Comparison of ENCODE assay signal across 12 mouse cellular contexts in the genomic region with DNA sequence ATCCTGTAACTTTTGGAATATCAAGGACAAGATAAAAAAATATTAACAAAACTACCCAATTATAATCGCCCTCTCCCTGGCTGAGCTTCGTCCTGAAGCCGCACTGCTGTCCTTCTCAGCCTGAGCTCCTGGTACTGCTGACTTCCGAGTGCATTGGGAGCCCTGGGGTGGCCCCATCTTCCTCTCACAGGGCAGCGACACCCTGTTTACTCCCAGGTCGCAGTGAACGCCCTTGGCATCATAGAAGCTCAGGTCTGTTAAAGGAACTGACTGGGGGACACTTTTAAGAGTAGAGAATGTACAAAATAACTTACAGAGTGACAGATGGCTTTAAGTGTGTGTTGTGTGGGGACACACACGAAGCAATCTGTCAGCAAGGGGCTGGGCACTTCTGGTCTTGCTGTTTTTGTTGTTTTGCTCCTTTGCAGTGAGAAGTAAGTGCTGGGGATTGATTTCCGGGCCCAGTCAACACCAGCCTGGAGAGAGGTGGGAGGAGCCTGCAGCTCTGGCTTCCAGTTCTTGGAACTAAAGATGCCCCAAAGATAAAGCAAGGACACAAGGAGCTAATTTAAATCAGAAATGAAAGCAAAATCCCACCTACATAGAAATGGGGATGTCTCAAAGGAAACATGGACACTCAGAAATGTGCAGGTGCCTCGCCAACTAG. TPM values are rescaled to one million over a fixed set of nuclear protein-coding genes. Genes with fewer than 3 reads are reported as not detected.
DNase-seq lines count a peak whose midpoint lies in the region; ATAC-seq and TF ChIP-seq lines count a peak whose summit lies in the region.
"Had no signal": no experiment of that assay in that cellular context is flagged by ENCODE, and none has a peak within 500 bp of the region (broad histone marks: within the 10 kb centered on the region; RNA-seq: fewer than 3 reads in every experiment).

No protein-coding gene starts in this region.

- 60% methylated on average over 10 of the region's 10 CpGs for whole genome bisulfite sequencing in limb, embryonic 13.5 days
- 58% methylated on average over 10 of the region's 10 CpGs for WGBS in limb, embryonic 10.5 days
- WGBS in liver, embryonic 14.5 days (ENCODE audit: insufficient replicate concordance) = 58% methylated on average over 10 of the region's 10 CpGs
- 57% methylated on average over 10 of the region's 10 CpGs for WGBS in stomach, embryonic 15.5 days

- peak; percentile 35 for DNase-seq in adrenal gland, adult 2 months
- DNase-seq in adrenal gland, adult 18-20 months (ENCODE audit: low spot score in 2 of 2) = no peak
- no peak for DNase-seq in limb, embryonic 10.5 days (ENCODE audit: low spot score)
- no peak for DNase-seq in liver, embryonic 14.5 days (ENCODE audit: low read depth in 3 of 3, low spot score in 3 of 3)
- no peak for DNase-seq in cerebellum, postnatal 36 days
- DNase-seq: adrenal gland, adult 8-10 months; heart, adult 11 months; thymus, postnatal 14 days had no signal

- no peak for ATAC-seq in limb, embryonic 13.5 days (ENCODE audit: low FRiP score, low read depth)
- peak; percentile 69 for ATAC-seq in liver, embryonic 14.5 days (ENCODE audit: insufficient read depth)
- no peak for ATAC-seq in stomach, embryonic 15.5 days (ENCODE audit: insufficient read depth, low FRiP score, low read depth)
- ATAC-seq in cerebellum, adult (ENCODE audit: insufficient number of reproducible peaks, low FRiP score, low TSS enrichment) = no peak

- H3K27me3 ChIP-seq in limb, embryonic 13.5 days = no peaks in the 10 kb centered on the region
- no peaks in the 10 kb centered on the region for H3K27me3 ChIP-seq in limb, embryonic 10.5 days (ENCODE audit: low read depth, poor library complexity, severe bottlenecking)
- no peaks in the 10 kb centered on the region for H3K27me3 ChIP-seq in liver, embryonic 14.5 days (ENCODE audit: control insufficient read depth, insufficient read depth, low read length)
- H3K27me3 ChIP-seq in stomach, embryonic 15.5 days (replicated peaks) = no peaks in the 10 kb centered on the region
- H3K27me3 ChIP-seq: midbrain, embryonic 12.5 days had no signal

- no peak overlapping the region for H3K4me2 ChIP-seq in limb, embryonic 13.5 days (replicated peaks)
- no peak overlapping the region; the same call in 1 of the 2 replicates for H3K4me2 ChIP-seq in liver, embryonic 14.5 days (ENCODE audit: low read depth)
- no peak overlapping the region for H3K4me2 ChIP-seq in stomach, embryonic 15.5 days
- H3K4me2 ChIP-seq: midbrain, embryonic 12.5 days had no signal

- H3K9me3 ChIP-seq in limb, embryonic 13.5 days = no peaks in the 10 kb centered on the region
- H3K9me3 ChIP-seq in limb, embryonic 10.5 days (replicated peaks) = no peaks in the 10 kb centered on the region
- H3K9me3 ChIP-seq in liver, embryonic 14.5 days (ENCODE audit: control insufficient read depth, low read length) = no peaks in the 10 kb centered on the region
- H3K9me3 ChIP-seq in stomach, embryonic 15.5 days = no peaks in the 10 kb centered on the region
- H3K9me3 ChIP-seq: midbrain, embryonic 12.5 days had no signal

- no peak for TF ChIP-seq CTCF in liver, embryonic 14.5 days (IDR thresholded peaks at IDR 0.05; ENCODE audit: low read depth)

- H3K4me1 ChIP-seq in limb, embryonic 13.5 days = peaks cover 27% of the 10 kb centered on the region
- peaks cover 26% of the 10 kb centered on the region for H3K4me1 ChIP-seq in limb, embryonic 10.5 days
- H3K4me1 ChIP-seq in liver, embryonic 14.5 days (replicated peaks; ENCODE audit: control insufficient read depth in 2 of 2, insufficient read depth in 2 of 2, low read length in 1 of 2) = peaks cover 0 to 11% of the 10 kb centered on the region in 2 experiments; a peak in 3 of 4 replicates
- H3K4me1 ChIP-seq in stomach, embryonic 15.5 days = peaks cover 24% of the 10 kb centered on the region

- no peak overlapping the region for H3K27ac ChIP-seq in limb, embryonic 13.5 days
- no peak overlapping the region for H3K27ac ChIP-seq in limb, embryonic 10.5 days
- H3K27ac ChIP-seq in liver, embryonic 14.5 days = peak overlapping the region; percentile 52
- peak overlapping the region; percentile 11; the same call in 1 of the 2 replicates for H3K27ac ChIP-seq in stomach, embryonic 15.5 days
- H3K27ac ChIP-seq: midbrain, embryonic 12.5 days had no signal

- no peak for TF ChIP-seq EP300 in liver, embryonic 14.5 days (IDR thresholded peaks at IDR 0.05; ENCODE audit: low read depth)

- no peak overlapping the region for H3K4me3 ChIP-seq in limb, embryonic 13.5 days
- H3K4me3 ChIP-seq in limb, embryonic 10.5 days = no peak overlapping the region
- H3K4me3 ChIP-seq in liver, embryonic 14.5 days (ENCODE audit: insufficient read depth in 1 of 2, low read depth in 2 of 2, low read length in 2 of 2) = no peak overlapping the region
- H3K4me3 ChIP-seq in stomach, embryonic 15.5 days (replicated peaks) = no peak overlapping the region
- H3K4me3 ChIP-seq: midbrain, embryonic 12.5 days had no signal

- H3K9ac ChIP-seq in limb, embryonic 13.5 days = 0 out of 2 replicates have a peak overlapping the region, but pooled peaks have one; percentile 8
- H3K9ac ChIP-seq in liver, embryonic 14.5 days (replicated peaks) = no peak overlapping the region
- H3K9ac ChIP-seq in stomach, embryonic 15.5 days = no peak overlapping the region
- H3K9ac ChIP-seq: midbrain, embryonic 12.5 days had no signal

- H3K36me3 ChIP-seq in limb, embryonic 13.5 days = peaks cover 71% of the 10 kb centered on the region
- H3K36me3 ChIP-seq in limb, embryonic 10.5 days = peaks cover 10% of the 10 kb centered on the region
- no peaks in the 10 kb centered on the region for H3K36me3 ChIP-seq in liver, embryonic 14.5 days (replicated peaks; ENCODE audit: control insufficient read depth, insufficient read depth, low read depth)
- peaks cover 6% of the 10 kb centered on the region for H3K36me3 ChIP-seq in stomach, embryonic 15.5 days

RNA-seq across cellular contexts. Expression of gene A4galt, which starts 48.5 kb away (rescaled TPM):
- 10 to 100 TPM in 1 of 2 experiments, 1 to 10 TPM in 1; 8.3 to 14.2 TPM for total RNA-seq in adrenal gland, adult 2 months (2021)
- 8.8 and 22.2 TPM in 2 replicates for polyA plus RNA-seq in adrenal gland, adult 2 months (2012; rRNA removed)
- total RNA-seq in adrenal gland, adult 18-20 months (2021) = 1 to 10 TPM; 5.5 to 8.6 TPM
- polyA plus RNA-seq in limb, embryonic 13.5 days (2015; fragmentation: Nextera tagmentation; extraction: Ambion mirVana) = 1.0 TPM in 2 replicates
- polyA plus RNA-seq in limb, embryonic 10.5 days (2016; fragmentation: Nextera tagmentation; extraction: Ambion mirVana) = not detected in 2 replicates
- polyA plus RNA-seq in liver, embryonic 14.5 days (2012; rRNA removed) = 0.05 and 0.07 TPM in 2 replicates
- 0.08 TPM in 1 of 2 replicates, not detected in the other for polyA plus RNA-seq in liver, embryonic 14.5 days (2014; fragmentation: Nextera tagmentation; extraction: Ambion mirVana)
- polyA plus RNA-seq in stomach, embryonic 15.5 days (2015; fragmentation: Nextera tagmentation; extraction: Ambion mirVana) = 9.2 and 9.4 TPM in 2 replicates

RNA-seq across cellular contexts. Expression of gene Arfgap3, which starts 50.0 kb away (rescaled TPM):
- 10 to 100 TPM; 23.6 to 32.4 TPM for total RNA-seq in adrenal gland, adult 2 months (2021)
- polyA plus RNA-seq in adrenal gland, adult 2 months (2012; rRNA removed) = 13.0 and 14.7 TPM in 2 replicates
- total RNA-seq in adrenal gland, adult 18-20 months (2021) = 10 to 100 TPM; 22.1 to 24.5 TPM
- 52.8 and 52.9 TPM in 2 replicates for polyA plus RNA-seq in limb, embryonic 13.5 days (2015; fragmentation: Nextera tagmentation; extraction: Ambion mirVana)
- 22.8 and 34.0 TPM in 2 replicates for polyA plus RNA-seq in limb, embryonic 10.5 days (2016; fragmentation: Nextera tagmentation; extraction: Ambion mirVana)
- polyA plus RNA-seq in liver, embryonic 14.5 days (2012; rRNA removed) = 10.1 and 10.9 TPM in 2 replicates
- polyA plus RNA-seq in liver, embryonic 14.5 days (2014; fragmentation: Nextera tagmentation; extraction: Ambion mirVana) = 15.3 and 16.6 TPM in 2 replicates
- polyA plus RNA-seq in stomach, embryonic 15.5 days (2015; fragmentation: Nextera tagmentation; extraction: Ambion mirVana) = 63.0 and 72.4 TPM in 2 replicates

Comparison
In these comparisons a context has a peak if more than half of its experiments do, and no peak if none do; other contexts are left out.
1. H3K27ac ChIP-seq: peak in liver, embryonic 14.5 days (single experiment) and stomach, embryonic 15.5 days (single experiment); none in limb, embryonic 13.5 days (single experiment) and limb, embryonic 10.5 days (single experiment).